Mouse (Mus musculus): Measurements from ENCODE around the gene Kitl.

GRCm38 (mm10) chr10:100131657-100132056, 116.2 kb downstream of the Kitl start:
- TF ChIP-seq CTCF (IDR thresholded peaks at IDR 0.05; ENCODE audit: low read depth, low read length) (no peak), POLR2AphosphoS5 (IDR thresholded peaks at IDR 0.05; ENCODE audit: insufficient replicate concordance, low read depth, low read length) (no peak)
